In the genomic region with DNA sequence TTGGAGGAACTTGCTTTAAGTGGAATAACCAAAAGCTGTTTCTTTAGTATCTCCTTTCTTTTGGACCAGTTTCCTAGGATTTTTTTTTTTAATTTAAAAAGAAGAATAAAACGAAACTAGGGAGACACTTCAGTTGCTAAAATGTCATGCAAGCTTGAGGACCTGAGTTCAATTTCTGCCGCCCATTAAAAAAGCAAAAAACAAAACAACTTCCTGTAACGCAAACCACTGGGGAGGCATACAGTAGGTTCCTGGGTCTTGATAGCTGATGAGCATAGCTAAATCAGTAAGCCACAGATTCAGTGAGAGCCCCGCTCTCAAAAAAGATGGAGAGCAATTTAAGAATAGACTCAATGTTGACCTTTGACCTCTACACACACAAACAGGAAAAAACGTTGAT, we compare ENCODE assay signal across 10 mouse cellular contexts. TPM values are rescaled to one million over a fixed set of nuclear protein-coding genes. Genes with fewer than 3 reads are reported as not detected.
DNase-seq lines count a peak whose midpoint lies in the region; ATAC-seq and TF ChIP-seq lines count a peak whose summit lies in the region.
"Had no signal": no experiment of that assay in that cellular context is flagged by ENCODE, and none has a peak within 500 bp of the region (broad histone marks: within the 10 kb centered on the region; RNA-seq: fewer than 3 reads in every experiment).

No protein-coding gene starts in this region.

- no peak overlapping the region for H3K9ac ChIP-seq in kidney, embryonic 16.5 days (replicated peaks; ENCODE audit: low read length)
- H3K9ac ChIP-seq in liver, embryonic 12.5 days, result peak overlapping the region; percentile 40; the same call in 1 of the 2 replicates
- H3K9ac ChIP-seq: hindbrain, embryonic 13.5 days; neural tube, embryonic 13.5 days had no signal

- intact Hi-C loops in left cerebral cortex, postnatal 36 days (cut with DNase I), result loop anchor here (5.0 kb wide), 1 partner anchor 49 kb away; a partner anchor contains a TSS

- no peaks in the 10 kb centered on the region for H3K27me3 ChIP-seq in kidney, embryonic 16.5 days (ENCODE audit: insufficient read depth, low read length)
- H3K27me3 ChIP-seq in liver, embryonic 12.5 days (replicated peaks), result peaks cover 6% of the 10 kb centered on the region
- H3K27me3 ChIP-seq: neural tube, embryonic 13.5 days had no signal

- H3K27ac ChIP-seq in kidney, embryonic 16.5 days (ENCODE audit: low read length), result peak overlapping the region; percentile 80
- H3K27ac ChIP-seq in bone marrow macrophage, adult 2 months (ENCODE audit: insufficient read depth, low read depth, low read length), result peak overlapping the region; percentile 89
- H3K27ac ChIP-seq in liver, embryonic 12.5 days, result peak overlapping the region; percentile 38
- H3K27ac ChIP-seq: hindbrain, embryonic 13.5 days; neural tube, embryonic 13.5 days had no signal

- H3K9me3 ChIP-seq in kidney, embryonic 16.5 days (ENCODE audit: low read length), result no peaks in the 10 kb centered on the region
- H3K9me3 ChIP-seq in liver, embryonic 12.5 days (replicated peaks), result no peaks in the 10 kb centered on the region
- H3K9me3 ChIP-seq: hindbrain, embryonic 13.5 days; neural tube, embryonic 13.5 days had no signal

- TF ChIP-seq CTCF in bone marrow macrophage, adult 2 months (IDR thresholded peaks at IDR 0.05; ENCODE audit: low read depth, low read length), result no peak

- DNase-seq in cerebellum, adult 9-11 months, result peak; percentile 3
- DNase-seq in cerebellum, postnatal 36 days, result no peak
- no peak for DNase-seq in kidney, postnatal 36 days
- no peak for DNase-seq in layer of hippocampus, adult 11-12 months (ENCODE audit: low spot score)
- no peak for DNase-seq in left cerebral cortex, postnatal 36 days (ENCODE audit: low spot score in 2 of 2)

- no peak for TF ChIP-seq POLR2A in bone marrow macrophage, adult 2 months (IDR thresholded peaks at IDR 0.05; ENCODE audit: borderline replicate concordance, low read depth, low read length)

- peak overlapping the region; percentile 38 for H3K4me2 ChIP-seq in kidney, embryonic 16.5 days (replicated peaks; ENCODE audit: low read depth, low read length)
- peak overlapping the region; percentile 58 for H3K4me2 ChIP-seq in liver, embryonic 12.5 days

- H3K36me3 ChIP-seq in kidney, embryonic 16.5 days (ENCODE audit: insufficient read depth, low read length), result peaks cover 7% of the 10 kb centered on the region; the same call in 1 of the 2 replicates
- H3K36me3 ChIP-seq in liver, embryonic 12.5 days, result peaks cover 8% of the 10 kb centered on the region; the same call in 1 of the 2 replicates
- H3K36me3 ChIP-seq: neural tube, embryonic 13.5 days had no signal

- 67% methylated on average over 5 of the region's 5 CpGs for WGBS in kidney, embryonic 16.5 days
- 48% methylated on average over 5 of the region's 5 CpGs for WGBS in liver, embryonic 12.5 days (ENCODE audit: insufficient replicate concordance)

- ATAC-seq in kidney, embryonic 16.5 days (ENCODE audit: low FRiP score, low TSS enrichment), result no peak
- no peak for ATAC-seq in liver, embryonic 12.5 days

- peaks cover 25% of the 10 kb centered on the region for H3K4me1 ChIP-seq in kidney, embryonic 16.5 days (ENCODE audit: insufficient read depth, low read length)
- H3K4me1 ChIP-seq in bone marrow macrophage, adult 2 months (ENCODE audit: control insufficient read depth, insufficient read depth, low read length), result peaks cover 38% of the 10 kb centered on the region
- H3K4me1 ChIP-seq in liver, embryonic 12.5 days, result peaks cover 51% of the 10 kb centered on the region

- H3K4me3 ChIP-seq in kidney, embryonic 16.5 days (ENCODE audit: low read length), result no peak overlapping the region
- H3K4me3 ChIP-seq in bone marrow macrophage, adult 2 months (ENCODE audit: insufficient read depth, low read length), result peak overlapping the region; percentile 36
- peak overlapping the region; percentile 33; the same call in 1 of the 2 replicates for H3K4me3 ChIP-seq in liver, embryonic 12.5 days
- H3K4me3 ChIP-seq: hindbrain, embryonic 13.5 days; neural tube, embryonic 13.5 days had no signal

RNA-seq across cellular contexts. Expression of a gene that starts 2.8 kb away (rescaled TPM):
- 48.9 and 51.9 TPM in 2 replicates for polyA plus RNA-seq in kidney, embryonic 16.5 days (2015; fragmentation: Nextera tagmentation; extraction: Ambion mirVana)
- polyA plus RNA-seq in bone marrow macrophage, adult 2 months (2012; ENCODE audit: insufficient read depth, insufficient read length, missing spikeins), result 42.4 and 43.7 TPM in 2 replicates
- 30.4 and 34.4 TPM in 2 replicates for polyA plus RNA-seq in liver, embryonic 12.5 days (2016; fragmentation: Nextera tagmentation; extraction: Ambion mirVana)
- total RNA-seq in left cerebral cortex, postnatal 36 days (2021), result 10 to 100 TPM; 58.0 to 58.9 TPM

RNA-seq across cellular contexts. Expression of a gene that starts 12.1 kb away (rescaled TPM):
- 30.9 and 34.1 TPM in 2 replicates for polyA plus RNA-seq in kidney, embryonic 16.5 days (2015; fragmentation: Nextera tagmentation; extraction: Ambion mirVana)
- polyA plus RNA-seq in bone marrow macrophage, adult 2 months (2012; ENCODE audit: insufficient read depth, insufficient read length, missing spikeins), result 8.7 and 9.8 TPM in 2 replicates
- polyA plus RNA-seq in liver, embryonic 12.5 days (2016; fragmentation: Nextera tagmentation; extraction: Ambion mirVana), result 4.9 and 5.3 TPM in 2 replicates
- 10 to 100 TPM; 11.8 to 15.0 TPM for total RNA-seq in left cerebral cortex, postnatal 36 days (2021)

RNA-seq across cellular contexts. Expression of a gene that starts 12.3 kb away (rescaled TPM):
- polyA plus RNA-seq in kidney, embryonic 16.5 days (2015; fragmentation: Nextera tagmentation; extraction: Ambion mirVana), result 4.0 and 4.5 TPM in 2 replicates
- polyA plus RNA-seq in bone marrow macrophage, adult 2 months (2012; ENCODE audit: insufficient read depth, insufficient read length, missing spikeins), result 8.1 and 9.2 TPM in 2 replicates
- 0.84 and 0.95 TPM in 2 replicates for polyA plus RNA-seq in liver, embryonic 12.5 days (2016; fragmentation: Nextera tagmentation; extraction: Ambion mirVana)
- 1 to 10 TPM in 1 of 2 experiments, under 1 TPM in 1; 0.81 to 1.6 TPM for total RNA-seq in left cerebral cortex, postnatal 36 days (2021)

RNA-seq across cellular contexts. Expression of a gene that starts 19.0 kb away (rescaled TPM):
- polyA plus RNA-seq in kidney, embryonic 16.5 days (2015; fragmentation: Nextera tagmentation; extraction: Ambion mirVana), result 156 and 158 TPM in 2 replicates
- polyA plus RNA-seq in bone marrow macrophage, adult 2 months (2012; ENCODE audit: insufficient read depth, insufficient read length, missing spikeins), result 33.9 and 38.8 TPM in 2 replicates
- polyA plus RNA-seq in liver, embryonic 12.5 days (2016; fragmentation: Nextera tagmentation; extraction: Ambion mirVana), result 217 and 228 TPM in 2 replicates
- 10 to 100 TPM; 44.7 to 52.4 TPM for total RNA-seq in left cerebral cortex, postnatal 36 days (2021)

RNA-seq across cellular contexts. Expression of a gene that starts 31.9 kb away (rescaled TPM):
- 343 and 374 TPM in 2 replicates for polyA plus RNA-seq in kidney, embryonic 16.5 days (2015; fragmentation: Nextera tagmentation; extraction: Ambion mirVana)
- polyA plus RNA-seq in bone marrow macrophage, adult 2 months (2012; ENCODE audit: insufficient read depth, insufficient read length, missing spikeins), result 144 and 159 TPM in 2 replicates
- polyA plus RNA-seq in liver, embryonic 12.5 days (2016; fragmentation: Nextera tagmentation; extraction: Ambion mirVana), result 503 and 514 TPM in 2 replicates
- total RNA-seq in left cerebral cortex, postnatal 36 days (2021), result 100 to 1,000 TPM; 121 to 126 TPM

Comparison
In these comparisons a context has a peak if more than half of its experiments do, and no peak if none do; other contexts are left out.
1. H3K27ac ChIP-seq: peak in every context shown above with its lines; median percentile 89 in bone marrow macrophage, adult 2 months; 80 in kidney, embryonic 16.5 days; 38 in liver, embryonic 12.5 days.